Mouse (Mus musculus) left cerebral cortex, adult 9 months (tissue): ENCODE results near the gene Ubap1.
A peak's percentile ranks its signal among the peaks of the same experiment; 100 is the strongest.

Source experiments
- DNase-seq, 2 experiments: peaks; one replicate each; pipeline ENCODE4 v3.0.0; 2022; ENCODE audit warnings: low spot score in 2 of 2

Gene Ubap1

DNA sequence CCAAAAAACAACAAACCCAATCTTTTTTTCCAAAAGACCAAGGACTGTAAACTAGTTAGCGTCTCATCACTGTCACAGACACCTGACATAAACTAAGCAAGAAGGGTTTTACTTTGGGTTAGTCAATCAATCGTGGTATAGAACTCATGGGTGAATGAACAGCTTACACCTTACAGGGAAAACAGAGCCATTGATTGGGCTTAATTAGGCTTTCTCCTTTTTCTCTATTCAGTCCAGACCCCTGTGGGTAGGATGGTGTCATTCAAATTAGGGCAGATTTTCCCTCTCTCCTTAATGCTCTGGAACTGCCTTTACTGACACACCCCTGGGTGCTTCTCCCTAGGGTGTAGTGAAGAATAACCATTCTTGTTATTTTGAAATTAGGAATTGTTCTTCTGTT lies 8.4 kb downstream of the Ubap1 start:
- DNase-seq = no peak

DNA sequence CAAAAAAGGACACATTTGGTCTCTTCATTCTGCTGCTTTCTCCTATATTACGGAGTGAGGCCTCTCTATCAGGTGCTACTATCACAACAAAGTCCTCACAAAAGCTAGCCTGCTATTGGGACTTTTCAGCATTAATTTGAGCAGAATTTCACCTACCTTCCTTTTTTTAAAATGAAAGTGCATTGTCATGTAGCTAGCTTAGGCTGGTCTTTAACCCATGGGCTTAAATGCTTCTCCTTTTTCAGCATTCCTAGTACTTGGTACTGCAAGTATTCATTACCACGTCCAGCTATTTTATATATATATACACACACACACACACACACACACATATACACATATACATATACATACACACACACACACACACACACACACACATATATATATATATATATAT lies 9.9 kb downstream of the Ubap1 start:
- no peak for DNase-seq

DNA sequence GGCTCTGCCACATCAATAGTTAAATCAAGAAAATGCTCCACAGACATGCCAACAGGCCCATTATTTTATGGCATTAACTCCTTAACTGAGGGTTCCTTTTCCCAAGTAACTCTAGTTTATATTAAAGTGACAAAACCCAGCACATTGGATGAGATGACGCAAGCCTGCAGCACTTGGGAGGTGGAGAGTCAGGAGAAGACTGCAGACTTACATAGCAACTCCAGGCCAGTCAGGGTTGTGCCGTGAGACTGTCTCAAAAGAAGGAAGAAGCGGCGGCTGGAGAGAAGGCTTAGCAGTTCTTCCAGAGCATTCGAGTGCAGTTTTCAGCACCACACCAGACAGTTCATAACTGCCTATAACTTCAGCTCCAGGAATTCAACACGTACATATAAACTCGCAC lies 10.6 kb downstream of the Ubap1 start:
- no peak for DNase-seq

DNA sequence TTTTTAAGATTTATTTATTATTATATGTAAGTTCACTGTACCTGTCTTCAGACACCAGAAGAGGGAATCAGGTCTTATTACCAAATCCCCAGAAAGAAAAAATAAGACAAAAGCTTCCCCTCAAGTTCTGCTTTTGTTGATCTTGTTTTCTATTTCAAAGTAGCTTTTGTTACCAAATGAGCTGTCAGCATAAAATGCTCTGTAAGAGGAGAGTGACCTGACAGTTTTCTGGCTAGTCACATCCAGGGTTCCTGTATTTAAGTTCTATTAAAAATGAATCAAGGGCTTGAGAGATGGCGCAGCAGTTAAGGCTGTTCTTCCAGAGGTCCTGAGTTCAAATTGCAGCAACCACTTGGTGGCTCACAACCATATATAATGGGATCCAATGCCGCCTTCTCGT lies 12.3 kb downstream of the Ubap1 start:
- DNase-seq = no peak

DNA sequence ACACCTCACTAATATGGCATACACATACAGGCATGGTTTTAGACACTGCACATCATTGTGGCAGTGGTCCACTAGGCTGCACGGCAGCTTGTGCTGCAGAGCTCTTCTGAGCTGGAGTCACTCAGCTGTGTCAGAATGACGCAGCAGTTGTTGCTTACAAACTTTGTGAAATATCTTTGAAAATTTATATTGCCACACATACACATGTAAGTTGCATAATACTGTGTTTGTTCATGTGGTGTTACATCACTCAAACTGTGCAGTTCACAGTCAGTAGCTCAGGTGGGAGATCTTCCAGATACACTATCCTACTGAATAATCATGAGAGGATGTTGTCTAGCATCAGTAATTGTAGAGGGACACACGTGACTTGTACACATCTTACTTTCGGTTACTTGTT lies 19.4 kb downstream of the Ubap1 start:
- DNase-seq = no peak

DNA sequence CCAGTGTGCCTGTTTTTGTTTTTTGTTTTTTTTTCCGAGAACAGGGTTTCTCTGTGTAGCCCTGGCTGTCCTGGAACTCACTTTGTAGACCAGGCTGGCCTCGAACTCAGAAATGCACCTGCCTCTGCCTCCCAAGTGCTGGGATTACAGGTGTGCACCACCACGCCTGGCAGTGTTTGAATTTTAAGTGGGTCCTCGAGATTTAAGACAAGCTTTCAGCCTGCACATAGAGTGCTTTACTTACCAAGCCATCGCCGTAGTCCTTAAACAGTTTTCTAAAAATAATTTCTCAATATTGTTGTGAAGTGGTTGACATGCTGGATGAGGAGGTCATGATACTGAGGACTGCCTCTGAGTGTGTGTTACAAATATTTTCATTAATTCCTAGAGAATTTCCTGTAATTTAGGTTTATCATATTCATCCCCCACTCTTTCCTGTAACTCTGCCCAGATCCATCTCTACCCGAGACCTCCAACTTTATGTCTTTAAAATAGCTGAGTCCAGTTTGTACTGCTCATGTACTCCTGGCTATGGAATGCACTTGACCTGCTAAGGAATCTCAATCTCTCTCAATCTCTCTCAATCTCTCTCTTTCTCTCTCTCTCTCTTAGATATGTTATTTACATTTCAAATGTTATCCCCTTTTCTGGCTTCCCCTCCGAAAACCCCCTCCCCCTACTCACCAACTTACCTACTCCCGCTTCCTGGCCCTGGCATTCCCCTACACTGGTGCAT lies 21.1 kb downstream of the Ubap1 start:
- no peak for DNase-seq

DNA sequence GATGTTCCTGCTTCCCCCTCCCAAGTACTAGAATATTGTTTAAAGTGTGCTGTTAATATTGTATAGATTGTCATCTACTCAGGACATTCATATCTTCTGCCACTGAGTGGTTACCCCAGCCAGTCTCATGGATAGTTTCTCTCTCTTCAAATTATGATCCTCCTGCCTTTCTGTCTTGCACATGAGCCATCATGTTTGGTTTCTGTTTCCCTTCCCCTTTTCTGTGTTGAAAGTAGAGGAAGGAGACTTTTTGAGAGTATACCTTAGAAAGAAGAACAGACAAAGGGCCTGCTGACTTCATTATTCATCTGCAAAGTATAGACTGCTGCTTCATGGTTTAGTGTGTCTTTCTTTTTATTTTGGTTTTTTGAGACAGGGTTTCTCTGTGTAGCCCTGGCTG lies 28.8 kb downstream of the Ubap1 start:
- DNase-seq = no peak

DNA sequence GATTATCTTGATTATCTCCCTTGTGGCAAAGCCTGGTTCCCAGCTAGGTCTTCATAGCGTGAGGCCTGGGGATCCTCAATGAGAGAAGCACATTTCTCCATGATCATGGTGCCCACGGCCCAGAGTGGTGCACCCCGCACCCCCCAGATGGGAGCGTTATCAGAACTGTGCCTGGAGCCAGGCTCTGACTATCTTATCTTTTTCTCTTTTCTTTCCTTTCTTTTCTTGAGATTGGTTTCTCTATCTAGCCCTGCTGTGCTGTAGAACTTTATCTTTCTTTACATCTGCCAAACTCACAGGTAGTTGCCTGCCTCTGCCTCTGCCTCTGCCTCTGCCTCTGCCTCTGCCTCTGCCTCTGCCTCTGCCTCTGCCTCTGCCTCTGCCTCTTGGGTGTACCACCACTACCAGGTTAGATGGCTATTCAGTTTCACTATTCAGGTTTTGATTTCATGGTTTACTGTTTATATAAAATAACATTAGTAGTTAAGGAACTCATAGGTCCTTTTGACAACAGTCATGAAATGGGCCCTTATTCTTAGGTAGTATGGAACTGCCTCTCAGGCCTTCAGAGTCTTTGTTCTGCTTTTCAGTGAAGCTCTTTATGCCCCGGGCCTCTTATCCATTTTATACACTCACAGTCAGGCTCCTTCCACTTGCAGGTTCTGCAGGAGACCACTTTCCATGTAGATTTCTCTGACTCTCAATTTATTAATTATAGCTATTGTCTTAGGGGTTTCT lies 32.6 kb downstream of the Ubap1 start:
- no peak for DNase-seq

DNA sequence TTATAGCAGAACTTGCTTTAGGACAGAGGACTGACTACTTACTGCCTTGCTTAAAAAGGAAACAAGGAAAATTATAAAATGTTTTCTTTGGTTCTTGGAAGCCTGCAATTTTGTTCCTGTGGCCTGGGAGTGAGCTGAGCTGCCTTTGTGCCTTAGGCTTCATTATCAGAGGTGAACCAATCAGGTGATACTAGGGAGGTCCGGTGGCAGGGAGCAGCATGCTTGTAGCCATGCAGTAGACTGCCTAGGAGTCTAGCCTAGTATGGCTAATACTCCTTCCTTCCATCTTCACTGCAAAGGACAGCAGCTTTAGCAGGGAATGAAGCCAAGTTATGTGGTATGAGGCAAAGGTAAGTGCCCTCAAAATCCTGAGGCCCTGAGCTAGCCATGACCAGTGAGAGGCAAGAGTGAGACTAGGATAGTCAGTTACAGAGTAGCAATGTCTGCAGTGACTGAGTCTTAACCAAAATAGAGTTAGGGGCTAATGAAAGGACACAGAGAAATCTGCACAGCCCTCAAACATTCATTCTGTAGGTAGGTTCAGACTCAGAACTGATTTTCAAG lies 37.7 kb downstream of the Ubap1 start:
- no peak for DNase-seq

DNA sequence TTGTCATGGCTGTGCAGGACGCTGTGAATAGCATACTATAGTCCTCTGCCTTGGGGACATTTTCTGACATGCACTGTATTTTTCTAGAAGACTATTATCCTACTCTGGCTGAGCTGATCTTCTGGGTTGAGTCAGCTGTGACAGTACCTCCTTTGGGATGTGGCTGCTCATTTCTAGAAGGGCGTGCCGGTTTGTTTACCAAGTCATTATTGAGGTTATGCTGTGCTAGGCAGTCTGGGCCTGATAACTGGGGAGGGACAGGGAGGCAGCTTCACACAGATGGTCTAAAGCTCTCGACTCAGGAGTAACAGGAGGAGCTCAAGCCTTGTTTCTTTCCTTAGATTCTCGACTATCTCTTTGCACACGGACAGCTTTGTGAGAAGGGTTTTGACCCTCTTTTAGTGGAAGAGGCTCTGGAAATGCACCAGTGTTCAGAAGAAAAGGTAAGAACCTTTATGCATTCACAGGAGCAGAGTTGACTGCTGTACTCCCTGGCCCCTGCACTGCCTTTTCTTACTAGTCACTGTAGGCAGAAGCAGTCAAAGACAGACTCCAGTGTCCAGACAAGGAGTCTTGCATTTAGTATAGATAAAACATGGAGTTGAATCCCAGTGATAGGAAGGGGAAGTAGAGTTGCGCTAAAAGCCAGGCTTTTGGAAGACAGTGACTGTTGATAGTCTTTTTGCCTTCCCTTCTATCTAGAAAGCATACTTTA lies 39.1 kb downstream of the Ubap1 start:
- no peak for DNase-seq

DNA sequence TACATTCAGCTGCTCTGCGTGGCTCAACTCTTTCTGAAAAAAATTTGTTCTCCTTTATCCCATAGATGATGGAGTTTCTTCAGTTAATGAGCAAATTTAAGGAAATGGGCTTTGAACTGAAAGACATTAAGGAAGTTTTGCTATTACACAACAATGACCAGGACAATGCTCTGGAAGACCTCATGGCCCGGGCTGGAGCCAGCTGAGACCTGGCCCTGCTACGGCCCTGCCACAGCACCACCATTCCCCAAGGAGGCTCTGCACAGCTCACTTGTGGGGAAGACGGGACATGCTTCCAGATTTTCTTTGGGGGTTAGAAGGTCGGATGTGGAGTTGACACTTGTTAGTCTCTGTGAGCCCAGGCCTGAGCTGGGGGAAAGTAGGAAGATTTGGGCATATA lies 39.8 kb downstream of the Ubap1 start:
- DNase-seq = no peak

DNA sequence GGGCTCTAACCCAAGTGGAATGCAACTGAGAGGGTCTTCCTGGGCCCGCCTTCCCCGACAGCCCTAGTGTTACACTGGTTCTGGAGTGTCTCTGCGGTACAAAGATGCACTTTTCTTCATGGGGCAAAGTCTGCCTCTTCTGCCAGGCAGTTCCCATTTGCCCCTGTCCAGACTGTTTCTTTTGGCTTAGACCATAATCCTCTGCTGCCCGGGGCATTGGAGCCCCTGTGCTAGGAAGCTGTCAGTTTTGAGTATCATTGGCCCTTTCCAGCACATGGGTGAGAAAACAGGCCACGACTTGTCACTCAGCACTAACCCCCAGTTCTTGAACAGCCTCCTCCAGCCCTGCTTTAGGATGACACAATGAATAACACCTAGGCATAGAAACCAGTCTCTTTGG lies 40.4 kb downstream of the Ubap1 start:
- no peak for DNase-seq

DNA sequence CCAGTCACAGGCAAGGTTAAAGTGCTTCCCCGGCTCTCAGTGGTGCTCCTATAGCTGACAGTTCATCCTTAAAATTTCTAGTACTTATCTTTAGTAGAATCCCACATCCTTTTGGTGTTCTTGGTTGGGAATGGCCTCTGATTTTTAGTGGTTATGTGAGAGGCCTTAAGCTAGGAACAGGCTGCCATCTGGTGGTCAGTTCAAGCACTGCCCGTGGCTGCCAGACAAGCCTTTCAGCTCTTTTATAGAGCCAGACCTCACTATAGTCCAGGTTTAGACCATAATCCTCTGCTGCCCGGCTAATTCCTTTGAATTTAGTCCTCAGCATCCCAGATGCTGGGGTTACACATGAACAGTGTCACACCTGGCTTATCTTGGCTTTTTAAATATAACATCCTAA lies 41.3 kb downstream of the Ubap1 start:
- peak; percentile 23 to 91 for DNase-seq

DNA sequence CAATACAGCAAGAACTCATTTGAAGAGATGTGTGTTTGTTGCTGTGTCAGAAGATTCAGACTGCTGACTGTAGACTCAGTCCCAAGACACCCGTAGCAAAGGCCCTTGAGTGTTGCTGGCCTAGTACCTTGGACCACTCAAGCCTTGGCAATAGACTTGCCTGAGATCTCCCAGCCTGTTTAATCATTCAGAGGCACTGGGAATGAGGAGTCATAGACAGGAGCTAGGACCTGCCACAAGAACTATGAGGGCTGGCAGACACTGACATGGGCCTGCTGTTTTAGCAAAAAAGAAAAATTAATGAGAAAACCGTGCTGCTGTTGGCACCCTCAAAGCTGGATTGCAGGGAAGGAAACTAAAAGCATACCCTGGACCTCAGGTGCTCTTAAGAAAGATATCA lies 42.2 kb downstream of the Ubap1 start:
- DNase-seq = no peak

DNA sequence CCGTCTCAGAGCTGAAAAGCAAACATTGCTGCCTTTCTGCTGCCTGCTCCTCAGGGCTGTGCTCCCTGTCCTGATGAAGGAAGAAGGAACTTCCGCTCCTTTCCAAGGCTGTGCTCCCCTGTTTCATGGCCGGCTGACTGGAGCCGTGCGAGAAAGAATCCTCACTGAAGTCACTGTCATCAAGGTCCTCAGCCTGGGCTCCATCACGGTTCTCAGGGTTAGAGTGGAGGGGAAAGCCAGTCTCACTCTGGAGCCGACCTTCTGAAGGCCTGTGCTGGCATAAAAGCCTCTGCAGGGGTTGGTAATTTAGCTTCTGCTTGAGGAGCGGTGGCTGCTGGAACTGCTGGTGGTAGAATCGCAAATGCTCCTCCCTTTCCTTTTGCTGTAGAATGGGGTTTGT lies 45.9 kb downstream of the Ubap1 start:
- DNase-seq = no peak

DNA sequence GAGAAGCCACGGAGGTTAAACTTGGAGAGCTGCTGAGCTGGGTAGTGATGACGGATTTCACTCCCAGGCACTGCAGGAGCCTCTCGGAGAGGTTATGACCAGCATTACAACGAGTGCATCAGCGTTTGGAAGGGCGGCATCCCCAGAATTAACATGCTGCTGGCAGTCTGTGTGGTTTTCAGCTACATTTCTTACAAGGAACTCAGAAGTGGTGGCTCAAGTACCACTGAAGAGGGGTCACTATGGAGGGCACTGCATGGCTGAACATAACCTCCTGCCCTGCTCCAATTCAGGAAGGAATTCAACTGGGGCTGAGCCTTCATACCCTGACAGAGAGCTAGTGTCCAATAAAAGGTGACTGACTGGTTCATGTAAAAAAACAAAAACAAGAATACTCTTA lies 49.6 kb downstream of the Ubap1 start:
- no peak for DNase-seq

DNA sequence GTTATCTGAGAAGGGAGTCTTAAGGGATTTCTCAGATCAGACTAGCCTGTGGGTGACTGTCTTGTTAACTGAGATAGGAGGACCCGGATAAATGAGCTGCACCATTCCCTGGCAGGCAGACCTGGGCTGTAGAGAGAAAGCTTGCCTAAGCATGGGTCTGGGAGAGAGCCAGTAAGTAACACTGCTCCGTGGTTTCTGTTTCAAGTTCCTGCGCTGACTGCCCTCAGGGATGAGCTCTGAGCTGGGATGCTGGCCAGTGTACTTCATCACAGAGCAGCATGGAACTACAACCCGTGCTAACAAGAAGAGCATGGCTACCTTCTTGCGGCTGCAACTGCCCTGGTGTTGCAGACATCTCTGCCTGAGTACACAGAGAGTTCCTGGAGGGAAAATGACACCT lies 51.1 kb downstream of the Ubap1 start:
- no peak for DNase-seq

DNA sequence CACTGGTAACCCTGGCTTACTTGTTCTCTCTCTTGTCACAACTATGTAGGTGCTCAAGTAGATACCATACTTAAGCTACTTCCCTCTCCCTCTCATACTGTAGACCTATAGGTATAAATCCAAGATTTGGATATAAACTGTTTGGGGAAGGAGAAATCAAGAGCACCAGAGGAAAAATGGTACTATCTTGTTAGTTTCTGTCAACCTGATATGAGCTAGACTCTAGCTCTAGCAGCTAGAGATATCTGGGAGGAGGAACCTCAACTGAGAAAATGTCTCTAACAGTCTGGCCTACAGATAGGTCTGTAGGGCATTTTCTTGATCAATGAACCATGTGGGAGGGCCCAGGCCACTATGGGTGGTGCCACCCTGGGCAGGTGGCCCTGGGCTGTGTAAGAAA lies 52.4 kb downstream of the Ubap1 start:
- DNase-seq = no peak

DNA sequence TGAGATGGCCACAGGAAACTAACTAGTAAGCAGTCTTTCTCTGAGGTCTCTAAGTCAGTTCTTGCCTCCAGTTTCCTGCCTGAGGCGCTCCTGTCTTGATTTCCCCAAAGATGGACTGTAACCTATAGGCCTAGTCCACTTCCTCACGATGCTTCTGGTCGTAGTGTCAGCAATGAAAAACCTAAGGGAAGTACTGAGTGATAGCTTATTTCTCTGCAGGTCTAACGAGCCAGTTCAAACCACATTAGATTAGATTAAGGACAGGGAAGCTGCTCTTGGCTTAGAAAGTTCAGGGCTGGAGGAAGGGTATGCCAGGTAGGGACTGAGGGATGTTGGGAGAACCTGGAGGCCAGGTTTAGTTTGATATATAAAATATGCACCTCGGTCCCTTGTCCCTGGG lies 52.8 kb downstream of the Ubap1 start:
- no peak for DNase-seq

DNA sequence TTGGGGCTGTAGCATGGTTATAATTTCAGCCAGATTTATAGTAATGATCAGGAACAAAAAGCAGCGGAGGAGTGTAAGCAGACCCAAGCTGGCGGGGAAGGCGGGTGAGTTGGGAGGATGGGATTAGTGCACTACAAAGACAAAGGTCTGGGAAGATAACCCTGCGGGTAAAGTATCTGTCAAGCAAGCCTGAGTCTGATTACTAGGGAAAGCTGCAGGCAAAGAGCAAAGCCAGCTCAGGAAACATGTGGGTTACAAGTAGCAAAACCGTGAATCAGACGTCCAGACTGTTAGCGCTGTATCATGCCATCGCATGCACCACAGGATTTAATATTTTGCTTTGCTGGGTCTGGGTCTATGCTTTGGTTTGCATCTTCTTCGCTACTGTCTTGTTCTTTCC lies 57.8 kb downstream of the Ubap1 start:
- DNase-seq = no peak

DNA sequence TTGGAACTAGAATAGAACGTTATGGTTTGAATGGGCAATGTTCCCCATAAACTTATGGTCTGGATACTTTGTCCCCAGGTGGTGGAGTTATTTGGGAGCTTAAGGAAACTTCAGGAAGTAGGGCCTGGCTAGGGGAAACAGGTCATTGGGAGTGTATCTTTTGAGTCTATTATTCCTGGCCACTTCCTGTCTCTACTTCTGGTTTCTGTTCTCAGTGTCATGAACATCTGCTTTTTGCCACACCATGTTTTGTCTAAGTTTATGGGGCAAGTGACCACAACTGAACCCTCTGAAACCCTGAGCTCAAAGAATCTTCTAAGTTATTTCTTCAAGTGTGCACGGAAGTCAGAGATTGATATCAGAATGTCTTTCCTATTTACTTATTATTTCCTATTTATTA lies 58.6 kb downstream of the Ubap1 start:
- DNase-seq = no peak

DNA sequence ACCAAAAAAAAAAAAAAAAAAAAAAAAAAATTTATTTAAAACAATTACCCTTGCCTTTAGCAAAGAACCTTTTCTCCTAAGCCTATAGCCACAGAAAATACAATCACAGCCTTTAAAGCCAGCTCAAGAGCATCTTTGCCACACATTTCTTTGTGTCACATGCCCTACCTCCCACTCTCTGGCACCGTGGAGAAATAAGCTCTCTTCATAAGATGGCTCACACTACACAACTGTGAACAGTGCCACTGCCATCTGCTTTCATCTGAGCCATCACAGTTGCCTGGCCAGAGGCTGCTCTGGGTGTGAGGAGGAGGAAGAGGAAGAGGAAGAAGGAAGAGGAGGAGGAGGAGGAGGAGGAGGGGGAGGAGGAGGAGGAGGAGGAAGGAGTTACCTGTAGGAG lies 60.5 kb downstream of the Ubap1 start:
- DNase-seq = peak; percentile 25 to 41

DNA sequence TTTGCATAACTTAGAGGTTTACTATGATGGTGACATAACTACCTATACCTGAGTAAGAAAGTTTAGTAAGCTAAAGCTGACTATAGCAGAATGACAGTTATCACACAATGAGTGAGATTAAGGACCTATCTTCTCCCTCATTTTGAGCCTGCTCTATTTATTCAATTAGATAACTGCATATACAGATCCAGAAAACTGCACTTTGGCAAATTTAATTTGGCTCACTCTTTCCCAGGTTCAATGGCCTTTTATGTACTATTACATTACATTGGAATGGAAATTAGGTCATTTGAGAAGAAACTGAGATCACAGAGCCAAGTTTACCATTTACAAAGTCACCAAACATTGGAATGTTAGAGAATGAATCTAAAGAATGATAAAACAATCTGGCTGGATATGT lies 68.2 kb downstream of the Ubap1 start:
- no peak for DNase-seq
